Mouse (Mus musculus): ENCODE data around the gene Dnajc22. TPM values are rescaled to one million over a fixed set of nuclear protein-coding genes. Genes with fewer than 3 reads are reported as not detected.

Dnajc22 gene
- total RNA-seq, 1 experiment from 2014 or later, result not detected

DNA sequence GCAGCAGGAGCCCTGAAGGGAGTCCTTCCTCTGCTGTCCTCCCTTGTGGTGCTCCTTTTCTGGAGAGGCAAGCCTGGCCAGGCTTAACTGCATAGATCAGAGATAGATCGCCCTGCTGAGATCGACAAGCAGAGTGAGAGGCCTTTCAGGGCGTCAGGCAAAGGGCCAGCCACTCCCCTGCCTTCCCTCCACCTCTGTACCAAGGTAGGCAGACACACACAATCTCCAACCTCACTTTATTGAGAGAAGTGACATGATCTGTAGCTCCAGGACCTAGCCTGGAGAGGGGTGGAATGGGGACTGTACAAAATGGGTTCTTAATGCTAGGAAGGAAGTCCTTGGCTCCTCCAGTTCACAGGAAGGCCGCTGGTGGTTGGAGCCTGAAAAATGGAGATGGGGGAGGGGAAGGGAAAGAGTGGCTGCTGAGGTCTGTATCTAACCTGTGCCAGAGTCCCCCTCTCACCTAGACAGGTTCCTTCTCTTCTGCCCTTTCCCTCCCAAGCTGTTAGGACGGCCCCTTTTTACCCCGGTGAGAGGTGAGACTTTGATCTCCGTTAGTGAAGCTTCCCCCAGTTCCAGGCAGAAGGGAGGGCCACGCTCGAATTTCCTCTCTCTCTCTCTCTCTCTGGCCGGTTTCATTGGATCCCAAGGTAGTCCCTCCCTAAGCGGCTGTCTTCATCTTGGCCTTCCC, 9.0 kb upstream of the Dnajc22 start:
- no peak for ATAC-seq (replicated peaks; ENCODE audit: insufficient number of reproducible peaks, low FRiP score, low TSS enrichment, poor library complexity, severe bottlenecking)

DNA sequence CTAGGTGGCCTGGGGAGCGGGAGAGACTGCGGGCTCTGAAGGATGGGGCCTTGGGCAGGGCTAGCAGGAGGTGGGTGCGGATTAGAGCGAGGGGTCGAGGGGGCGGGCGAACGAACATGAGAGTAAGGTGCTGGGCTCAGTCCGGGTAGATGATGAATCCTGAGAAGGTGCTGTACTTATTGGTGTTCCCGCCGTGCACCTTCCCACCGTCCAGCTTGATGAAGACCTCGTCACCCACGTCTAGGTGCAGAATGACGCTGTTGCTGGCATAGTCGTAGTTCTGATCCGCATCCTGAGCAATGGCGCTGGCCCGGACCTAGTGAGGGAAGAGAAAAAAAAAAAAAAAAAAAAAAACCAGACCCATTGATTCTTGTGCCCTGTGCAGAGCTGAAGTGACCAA, 8.4 kb upstream of the Dnajc22 start:
- ATAC-seq (replicated peaks; ENCODE audit: insufficient number of reproducible peaks, low FRiP score, low TSS enrichment, poor library complexity, severe bottlenecking), result no peak

DNA sequence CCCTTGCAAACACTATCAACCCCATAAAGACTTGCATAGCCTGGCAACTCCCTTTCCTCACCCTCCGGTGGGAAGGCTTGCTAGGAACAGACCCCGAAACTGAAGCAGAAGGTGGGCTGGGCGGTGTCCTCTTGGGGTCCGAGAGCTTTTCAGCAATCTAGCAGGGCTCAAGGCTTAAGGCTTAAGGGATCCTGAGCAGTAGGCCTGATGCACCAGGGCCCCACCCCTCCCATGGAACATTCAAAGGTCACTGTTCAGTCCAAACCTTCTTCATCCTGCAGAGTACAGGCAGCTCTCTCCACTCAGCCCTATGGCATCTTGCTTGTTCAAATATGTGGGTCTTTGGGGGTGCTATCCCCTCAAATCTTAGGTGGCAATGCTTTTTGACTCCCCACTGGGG, 7.0 kb upstream of the Dnajc22 start:
- ATAC-seq (replicated peaks; ENCODE audit: insufficient number of reproducible peaks, low FRiP score, low TSS enrichment, poor library complexity, severe bottlenecking), result no peak

DNA sequence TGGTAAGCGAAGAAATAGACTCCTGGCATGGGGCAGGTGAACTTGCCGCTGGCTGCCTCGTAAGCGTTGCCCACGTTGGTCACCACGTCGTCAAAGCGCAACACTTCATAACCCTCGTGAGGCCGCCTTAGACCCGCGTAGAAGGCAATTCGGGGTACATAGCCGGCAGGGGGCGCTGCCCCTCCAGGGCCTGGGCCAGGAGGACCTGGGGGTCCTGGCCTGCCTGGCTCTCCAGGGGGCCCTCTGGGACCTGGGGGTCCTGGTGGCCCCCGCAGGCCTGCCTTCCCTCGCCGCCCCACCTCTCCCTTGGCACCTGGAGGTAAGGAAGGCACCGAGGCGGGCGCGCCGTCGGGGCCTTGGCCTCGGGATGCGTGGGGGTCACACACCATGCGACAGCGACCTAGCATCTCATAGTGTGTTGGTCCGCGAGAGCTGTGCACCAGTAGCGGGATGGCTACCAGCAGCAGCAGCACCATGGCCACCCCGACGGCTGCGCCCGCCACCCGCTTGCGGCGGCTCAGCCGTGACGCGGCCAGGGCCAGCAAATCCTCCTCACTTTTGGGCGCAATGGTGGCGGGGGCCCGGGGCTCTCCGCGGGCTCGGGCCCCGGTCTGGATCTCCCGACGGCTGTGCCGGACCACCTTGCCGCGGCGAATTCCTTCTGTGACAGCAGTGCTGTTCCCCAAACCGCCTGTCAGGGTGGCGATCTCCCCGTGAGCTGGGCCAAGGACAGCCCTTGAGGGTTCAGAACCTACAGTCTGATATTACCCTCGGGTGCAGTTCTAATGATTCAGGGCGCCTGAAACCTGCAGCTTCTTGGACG, 5.5 kb upstream of the Dnajc22 start, which contains the start of gene C1ql4:
C1ql4 (minus strand) TSS at position 565 of the 823 bp plus-strand sequence.
- ATAC-seq (replicated peaks; ENCODE audit: insufficient number of reproducible peaks, low FRiP score, low TSS enrichment, poor library complexity, severe bottlenecking), result no peak

DNA sequence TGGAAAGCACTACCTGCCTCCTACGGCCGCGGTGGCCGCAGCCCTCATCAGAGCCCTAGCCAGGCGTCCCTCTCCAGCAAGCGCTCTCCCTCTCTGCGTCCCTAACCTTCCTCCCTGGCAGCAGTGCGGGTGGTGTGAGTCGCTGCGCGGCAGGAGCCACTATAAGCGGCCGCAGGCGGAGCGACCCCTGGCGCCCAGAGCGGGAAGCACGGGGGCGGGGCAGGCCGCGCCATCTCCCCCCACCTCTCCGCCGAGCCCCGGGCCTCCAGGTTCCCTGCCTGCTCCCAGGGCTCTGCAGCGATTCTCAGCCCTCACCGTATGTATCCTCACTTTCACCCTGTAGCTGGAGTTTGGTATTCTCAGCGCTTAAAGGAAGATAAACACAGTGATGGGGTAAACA, 4.7 kb upstream of the Dnajc22 start:
- peak; percentile 60; the same call in 1 of the 2 replicates for ATAC-seq (replicated peaks; ENCODE audit: insufficient number of reproducible peaks, low FRiP score, low TSS enrichment, poor library complexity, severe bottlenecking)

DNA sequence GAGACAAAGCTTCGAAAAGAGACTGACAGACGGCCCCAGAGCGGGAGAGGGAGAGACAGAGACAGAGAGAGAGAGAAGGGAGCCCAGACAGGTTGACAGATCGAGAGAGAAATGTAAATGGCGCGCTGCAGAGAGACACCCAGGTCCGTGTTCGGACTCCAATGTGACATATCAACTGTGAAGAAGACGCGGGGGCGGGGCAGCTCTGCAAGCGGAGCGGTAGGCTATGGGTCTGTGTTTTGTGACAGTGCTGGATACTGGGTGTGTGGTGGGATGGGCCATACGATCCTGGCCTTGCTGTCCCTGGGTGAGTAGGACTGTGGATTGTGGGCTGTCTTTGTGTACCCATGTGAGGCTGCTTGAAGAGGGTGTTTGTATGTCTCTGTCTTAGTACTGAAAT, 3.9 kb upstream of the Dnajc22 start:
- ATAC-seq (replicated peaks; ENCODE audit: insufficient number of reproducible peaks, low FRiP score, low TSS enrichment, poor library complexity, severe bottlenecking), result no peak

DNA sequence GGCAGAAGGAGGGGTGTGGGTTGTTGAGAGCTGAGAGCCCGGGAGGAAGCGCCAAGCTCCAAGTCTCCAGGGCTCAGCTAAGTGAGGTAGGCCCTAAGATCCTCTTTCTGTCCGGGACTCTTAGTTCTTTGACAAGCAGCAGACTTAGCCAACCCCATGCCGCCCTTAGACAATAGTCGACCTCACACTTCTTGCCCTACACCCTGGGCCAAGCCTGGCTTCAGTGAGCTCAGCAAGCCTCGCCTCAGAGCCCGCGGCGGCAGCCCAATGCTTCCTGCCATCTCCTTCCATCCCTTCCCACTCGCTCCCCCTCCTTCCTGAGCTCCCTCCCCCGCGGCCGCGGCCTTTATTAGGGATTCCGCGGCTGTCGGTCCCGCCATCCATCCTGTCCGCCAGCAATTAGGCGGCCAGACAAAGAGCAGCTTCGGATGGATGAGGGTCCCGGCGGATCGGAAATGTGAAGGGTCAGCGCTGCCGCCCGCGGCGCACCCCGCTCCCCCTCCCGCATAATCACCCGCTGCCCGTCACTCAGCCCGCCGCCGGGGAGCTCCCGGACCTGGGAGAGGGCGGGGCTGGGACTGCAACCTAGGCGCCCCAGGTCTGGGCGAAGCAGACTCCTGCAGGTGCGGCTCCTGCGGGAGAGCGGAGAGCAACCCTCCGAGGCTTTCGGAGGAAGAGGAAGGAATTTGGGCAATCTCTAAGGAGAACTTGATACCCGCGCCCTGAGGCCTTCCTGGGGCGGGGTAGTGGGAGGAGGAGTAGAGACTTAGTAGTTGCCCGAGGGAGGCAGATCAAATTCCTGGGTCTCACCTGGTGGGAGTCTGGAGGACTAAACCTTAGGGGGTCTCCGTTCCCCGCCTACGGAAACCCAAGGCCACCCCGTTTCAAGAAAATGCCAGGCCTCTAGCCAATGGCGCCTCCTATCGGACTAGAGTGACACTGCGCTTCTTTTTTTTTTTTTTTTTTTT, 605 bp downstream of the Dnajc22 start:
- ATAC-seq (replicated peaks; ENCODE audit: insufficient number of reproducible peaks, low FRiP score, low TSS enrichment, poor library complexity, severe bottlenecking), result peak; percentile 44; the same call in 1 of the 2 replicates

DNA sequence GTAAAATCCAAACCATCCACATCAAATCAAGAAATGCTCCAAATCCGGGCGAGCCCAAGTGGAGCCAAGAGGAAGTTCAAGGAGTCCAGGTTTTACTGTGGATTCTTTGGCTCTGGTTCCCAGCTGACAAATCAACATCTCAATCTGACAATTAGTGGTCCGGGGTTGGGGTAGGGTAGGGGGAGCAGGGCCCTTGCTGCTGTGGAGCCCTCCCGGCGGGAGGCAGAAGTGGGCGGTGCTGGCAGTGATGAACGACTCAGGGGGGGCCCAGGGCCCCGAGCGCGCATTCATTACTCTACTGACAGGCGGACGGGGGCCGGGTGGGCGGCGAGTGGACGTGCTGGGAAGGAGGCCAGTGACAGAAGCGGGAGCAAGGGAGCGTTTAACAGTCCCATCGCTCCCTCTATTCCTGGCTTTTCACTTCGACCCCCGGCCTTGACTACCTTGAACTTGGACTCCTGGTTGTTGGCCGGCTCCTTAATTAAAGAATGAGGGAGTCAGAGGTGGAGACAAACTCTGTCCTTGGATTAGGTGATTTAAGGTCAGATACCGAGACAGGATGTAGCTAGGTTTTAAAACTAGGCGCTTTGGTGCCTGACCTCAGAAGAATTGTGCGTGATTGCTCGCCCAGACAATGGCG, 1.8 kb downstream of the Dnajc22 start:
- ATAC-seq (replicated peaks; ENCODE audit: insufficient number of reproducible peaks, low FRiP score, low TSS enrichment, poor library complexity, severe bottlenecking), result no peak

DNA sequence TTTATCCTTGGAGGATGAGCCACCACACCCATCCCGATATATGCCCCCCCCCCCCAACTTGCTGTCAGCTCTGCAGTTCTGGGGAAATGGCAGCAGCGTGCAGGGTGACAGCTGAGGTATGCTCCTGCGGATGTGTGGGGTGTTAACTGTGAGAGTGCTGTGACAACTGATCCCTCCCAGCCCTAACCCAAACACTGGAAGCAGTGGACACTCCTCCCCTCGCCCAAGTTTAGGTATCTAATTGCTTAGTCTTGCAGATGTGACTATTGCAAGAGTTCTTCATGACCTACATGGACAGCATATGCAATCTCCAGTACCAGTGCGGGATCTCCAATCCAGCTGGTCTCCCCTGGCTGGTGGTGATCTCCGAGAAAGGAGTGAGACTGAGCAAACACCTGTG, 2.4 kb downstream of the Dnajc22 start:
- ATAC-seq (replicated peaks; ENCODE audit: insufficient number of reproducible peaks, low FRiP score, low TSS enrichment, poor library complexity, severe bottlenecking), result no peak

DNA sequence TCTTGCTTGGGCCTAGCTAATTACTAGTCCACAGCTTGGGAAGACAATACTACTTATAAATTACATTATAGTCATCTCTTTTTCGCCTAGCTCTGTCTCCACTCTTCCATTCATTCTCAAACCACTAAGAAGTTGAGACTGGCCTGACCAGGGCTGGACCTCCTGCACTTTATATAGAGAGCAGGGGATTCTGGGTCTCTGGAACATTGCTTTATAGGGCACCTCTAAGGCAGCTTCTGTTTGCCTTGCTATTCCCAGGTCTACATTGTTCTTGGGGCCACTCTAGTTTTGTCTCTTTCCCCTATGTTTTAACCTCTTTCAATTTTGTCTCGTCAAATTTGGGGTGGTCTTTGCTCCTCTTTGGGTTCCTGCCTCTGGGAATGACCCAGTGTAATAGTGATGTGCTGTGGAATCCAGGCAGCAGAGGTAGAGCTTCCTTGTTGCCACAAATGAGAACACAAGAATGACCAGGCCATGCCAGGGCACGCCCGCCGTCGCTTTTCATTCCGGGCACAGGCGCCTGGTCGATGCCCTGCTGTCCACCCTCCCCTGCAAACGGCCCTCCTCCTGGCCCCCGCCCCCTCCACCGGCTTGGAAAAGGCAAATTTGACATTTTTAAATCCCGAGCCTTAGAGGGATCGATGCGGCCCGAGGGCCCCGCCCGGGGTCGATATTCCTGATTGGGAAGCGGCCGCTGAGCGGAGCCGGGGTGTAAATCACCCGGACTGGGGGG, 3.3 kb downstream of the Dnajc22 start:
- no peak for ATAC-seq (replicated peaks; ENCODE audit: insufficient number of reproducible peaks, low FRiP score, low TSS enrichment, poor library complexity, severe bottlenecking)

DNA sequence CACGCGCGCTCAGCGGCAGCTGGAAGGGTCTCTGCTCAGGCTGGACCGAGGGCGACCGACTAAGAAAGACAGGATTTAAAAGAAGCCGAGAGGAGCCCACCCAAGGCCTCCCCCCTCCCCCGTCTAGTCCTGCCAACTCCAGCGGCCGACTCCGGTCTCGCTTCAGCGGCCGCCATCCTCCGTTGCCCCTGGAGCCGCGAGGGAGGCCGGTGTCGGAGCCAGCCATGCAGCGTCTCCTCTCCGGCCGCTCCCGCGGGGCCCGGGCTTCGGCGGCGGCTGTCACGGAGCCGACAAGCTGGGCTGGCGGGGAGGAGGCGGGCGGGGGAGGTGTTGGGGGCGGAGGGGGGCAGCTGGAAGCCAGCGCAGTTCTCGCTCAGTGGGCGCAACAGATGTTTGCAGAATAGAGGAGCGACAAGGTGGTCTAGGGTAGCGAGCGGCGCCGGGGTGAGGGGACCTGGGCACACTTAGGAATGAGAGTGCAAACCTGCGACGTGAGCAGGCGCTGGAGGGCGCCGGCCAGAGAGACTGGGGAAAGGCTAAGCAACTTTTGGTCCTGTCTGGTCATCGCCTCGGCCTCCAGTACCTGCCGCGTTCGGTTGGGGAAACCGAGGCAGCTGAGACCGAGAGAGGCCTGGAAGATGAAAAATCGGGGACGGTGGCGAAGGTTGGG, 4.0 kb downstream of the Dnajc22 start:
- no peak for ATAC-seq (replicated peaks; ENCODE audit: insufficient number of reproducible peaks, low FRiP score, low TSS enrichment, poor library complexity, severe bottlenecking)

DNA sequence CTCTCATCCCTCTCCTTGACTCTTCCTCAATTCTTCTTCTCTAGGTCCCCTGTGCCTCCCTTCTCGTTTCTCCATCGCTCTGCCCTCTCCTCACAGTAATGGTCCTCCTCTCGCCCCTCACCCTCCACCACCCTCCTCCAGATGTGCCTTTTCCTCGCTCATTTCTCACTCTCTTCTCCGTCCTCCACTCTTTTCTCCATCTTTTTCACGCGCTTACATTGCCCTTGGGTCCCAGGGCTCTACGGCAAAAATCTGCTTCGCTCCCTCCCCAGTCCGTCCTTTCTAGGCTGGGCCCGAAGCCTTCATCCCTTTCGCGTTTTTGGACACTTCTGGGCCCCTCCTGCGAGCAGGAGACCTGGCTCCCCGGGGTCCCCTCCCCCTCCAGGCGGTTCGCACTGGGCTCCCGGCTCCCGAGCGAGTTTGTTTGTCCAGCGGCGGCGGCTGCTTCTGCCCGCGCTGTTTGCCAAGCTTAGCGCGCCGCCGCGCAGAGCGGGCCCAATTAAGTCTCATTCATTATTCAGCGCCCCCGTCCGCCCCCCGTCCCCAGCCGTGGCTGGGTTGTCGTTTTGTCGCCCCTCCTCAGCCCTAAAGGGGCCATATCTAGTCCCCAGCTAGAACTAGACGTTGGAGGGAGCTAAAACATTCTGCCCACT, 5.0 kb downstream of the Dnajc22 start:
- no peak for ATAC-seq (replicated peaks; ENCODE audit: insufficient number of reproducible peaks, low FRiP score, low TSS enrichment, poor library complexity, severe bottlenecking)

DNA sequence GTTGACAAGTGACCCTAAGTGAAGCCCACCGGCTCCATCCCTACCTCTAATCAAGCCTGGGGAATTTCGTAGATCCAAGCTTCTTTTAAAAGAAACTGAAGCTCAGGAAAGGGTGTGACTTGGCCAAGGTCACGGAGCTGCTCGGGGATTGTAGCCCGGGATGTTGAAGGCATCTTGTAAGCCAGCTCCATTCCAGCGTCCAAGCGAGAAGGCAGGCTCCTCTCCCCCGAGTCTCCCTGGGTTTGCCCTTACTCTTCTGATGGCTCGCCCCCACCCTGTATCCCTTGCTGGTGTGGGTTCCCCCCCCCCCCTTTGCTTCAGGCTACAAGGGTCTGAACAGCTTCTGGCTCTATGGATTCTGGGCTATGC, 5.5 kb downstream of the Dnajc22 start:
- ATAC-seq (replicated peaks; ENCODE audit: insufficient number of reproducible peaks, low FRiP score, low TSS enrichment, poor library complexity, severe bottlenecking), result no peak

DNA sequence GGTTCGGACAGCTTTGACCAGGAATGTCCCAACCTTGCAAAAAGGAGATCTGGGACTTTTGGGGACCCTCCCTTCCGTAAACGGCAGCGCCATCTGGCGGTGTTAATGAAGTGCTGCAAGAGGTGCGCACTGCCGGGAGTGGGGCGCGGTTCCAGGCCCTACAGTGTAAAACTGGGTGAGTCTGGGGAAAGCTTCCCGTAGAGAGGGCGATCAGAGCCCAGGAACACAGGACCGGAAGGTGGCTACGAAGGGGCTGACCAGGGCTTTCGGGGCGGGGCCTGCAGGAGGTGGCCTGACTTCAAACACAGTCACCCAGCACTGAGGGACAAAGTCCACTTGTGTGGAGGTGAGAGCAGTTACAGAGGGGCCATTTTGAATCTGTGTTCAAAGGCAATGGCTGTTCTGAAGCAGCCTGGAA, 6.2 kb downstream of the Dnajc22 start:
- ATAC-seq (replicated peaks; ENCODE audit: insufficient number of reproducible peaks, low FRiP score, low TSS enrichment, poor library complexity, severe bottlenecking), result no peak

DNA sequence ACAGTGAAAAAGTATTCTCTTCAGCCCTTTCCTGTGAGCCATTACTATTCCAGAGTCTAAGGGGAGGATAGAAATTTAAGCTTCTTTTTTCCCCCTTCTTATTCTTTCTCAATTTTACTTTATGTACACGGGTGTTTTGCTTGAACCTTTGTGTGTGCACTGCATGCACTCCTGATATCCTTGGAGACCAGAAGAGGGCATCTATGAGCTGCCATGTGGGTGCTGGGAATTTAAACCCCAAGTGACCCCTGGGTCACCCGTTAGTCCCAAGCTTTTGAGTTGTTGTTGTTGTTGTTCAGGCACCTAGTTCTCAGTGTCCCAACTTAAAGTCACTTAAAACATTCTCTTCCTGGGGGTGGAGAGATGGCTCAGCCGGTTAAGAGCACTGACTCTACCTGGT, 7.0 kb downstream of the Dnajc22 start:
- ATAC-seq (replicated peaks; ENCODE audit: insufficient number of reproducible peaks, low FRiP score, low TSS enrichment, poor library complexity, severe bottlenecking), result no peak

DNA sequence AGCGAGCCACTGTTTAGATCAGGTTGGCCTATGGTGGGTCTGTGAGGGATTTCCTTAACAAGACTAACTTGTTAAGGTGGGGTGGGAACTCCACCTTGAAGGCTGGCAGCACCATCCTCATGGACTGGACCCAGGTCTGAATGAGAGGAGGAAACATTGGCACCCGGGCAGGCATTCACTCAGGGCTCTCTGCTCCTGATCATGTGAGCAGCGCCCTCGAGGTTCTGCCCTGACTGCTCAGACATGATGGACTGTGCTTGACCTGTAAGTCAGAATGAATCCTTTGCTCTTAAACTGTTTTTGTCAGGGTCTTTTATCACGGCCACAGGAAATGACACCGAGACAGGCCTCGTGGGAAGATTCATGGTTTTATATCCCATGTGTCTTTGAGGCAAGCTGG, 12.3 kb downstream of the Dnajc22 start:
- ATAC-seq (replicated peaks; ENCODE audit: insufficient number of reproducible peaks, low FRiP score, low TSS enrichment, poor library complexity, severe bottlenecking), result no peak

DNA sequence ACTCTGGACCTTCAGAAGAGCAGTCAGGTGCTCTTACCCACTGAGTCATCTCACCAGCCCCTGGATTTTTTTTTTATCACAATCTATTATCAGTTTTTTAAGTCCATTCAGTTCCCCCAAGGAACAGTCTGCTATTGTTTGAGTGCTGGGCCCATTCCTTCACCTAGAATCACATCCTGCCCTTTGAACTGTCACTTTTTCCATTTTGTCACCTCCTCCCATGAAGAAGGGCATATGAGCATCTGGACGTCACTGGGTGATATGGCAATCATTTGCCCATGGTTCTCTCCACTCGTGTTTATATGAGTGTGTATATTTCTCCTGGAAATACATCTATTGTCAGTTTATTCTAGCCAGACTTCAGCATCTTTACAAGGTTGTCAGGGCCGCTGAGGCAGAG, 14.9 kb downstream of the Dnajc22 start:
- no peak for ATAC-seq (replicated peaks; ENCODE audit: insufficient number of reproducible peaks, low FRiP score, low TSS enrichment, poor library complexity, severe bottlenecking)

Data from monocyte, adult 5-6 weeks (primary cell).